Mouse (Mus musculus) kidney, postnatal 14 days (tissue): ENCODE measurements at regions not wholly inside any gene's neighbourhood (a gene's known extent, or its start where the extent isn't known, plus 50 kb on each side); places are given as distances from the start of the nearest gene placed in this dataset.

Experiments used
- DNase-seq: peaks from one replicate; pipeline ENCODE4 v3.0.0; 2022; ENCODE audit warnings: mixed read lengths

DNA sequence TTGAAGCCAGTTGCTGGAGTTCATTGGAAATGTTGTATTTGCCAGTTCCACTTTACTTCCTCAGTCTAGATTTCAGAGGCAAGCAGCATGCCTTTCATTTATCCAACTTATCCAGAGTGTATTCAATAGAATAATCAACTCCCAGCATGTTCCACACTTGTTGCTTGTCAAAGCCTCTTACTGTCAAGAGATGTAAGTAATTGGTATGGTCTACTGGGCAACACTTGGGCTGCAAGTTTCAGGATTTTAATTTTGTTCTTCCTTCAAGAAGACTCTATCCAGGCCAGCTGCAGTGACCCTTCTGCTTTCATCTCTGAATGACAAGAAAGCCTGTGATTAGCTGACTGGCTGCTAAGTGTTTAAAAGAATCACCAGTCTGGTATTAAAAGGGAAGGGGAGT is 3131.6 kb upstream of the Lrrc6 start:
- no peak for DNase-seq

DNA sequence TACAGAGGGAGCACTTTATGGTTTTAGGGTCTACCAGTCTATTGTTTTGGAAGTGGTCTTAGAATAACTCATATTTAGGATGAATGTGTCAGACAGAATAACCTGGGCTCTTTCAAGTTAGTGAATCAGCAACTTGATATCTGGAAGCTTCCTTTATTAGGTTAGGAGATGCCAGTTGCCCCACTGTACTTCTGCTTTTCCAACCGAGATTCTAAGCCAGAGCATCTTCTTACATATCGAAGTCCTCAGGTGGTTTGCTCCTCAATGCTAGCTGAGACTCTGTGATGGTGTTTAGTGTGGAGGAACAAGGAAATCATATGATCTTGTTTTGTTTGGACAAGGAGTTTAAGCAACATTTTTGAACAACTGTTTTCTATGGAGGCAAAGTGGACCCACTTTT is 3117.3 kb upstream of the Lrrc6 start:
- DNase-seq: no peak

DNA sequence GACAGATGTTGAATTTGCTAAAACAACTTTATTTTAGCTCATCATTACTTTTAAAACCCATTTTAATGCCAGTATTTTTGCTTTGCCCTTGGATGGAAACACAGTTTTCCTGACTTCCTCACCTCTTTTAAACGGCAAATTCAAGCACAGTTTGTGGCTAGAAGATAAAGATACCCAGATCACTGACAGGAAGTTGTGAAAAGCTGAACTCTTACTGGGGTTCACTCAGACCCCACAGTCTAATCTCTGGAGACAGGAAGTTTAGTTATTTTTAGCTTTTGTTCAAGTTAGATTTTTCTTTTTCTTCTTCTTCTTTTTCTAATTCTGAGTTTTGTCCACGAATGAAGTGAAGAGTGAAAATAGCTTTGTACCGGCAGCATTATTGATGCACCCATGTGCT is 3113.3 kb upstream of the Lrrc6 start:
- no peak for DNase-seq

DNA sequence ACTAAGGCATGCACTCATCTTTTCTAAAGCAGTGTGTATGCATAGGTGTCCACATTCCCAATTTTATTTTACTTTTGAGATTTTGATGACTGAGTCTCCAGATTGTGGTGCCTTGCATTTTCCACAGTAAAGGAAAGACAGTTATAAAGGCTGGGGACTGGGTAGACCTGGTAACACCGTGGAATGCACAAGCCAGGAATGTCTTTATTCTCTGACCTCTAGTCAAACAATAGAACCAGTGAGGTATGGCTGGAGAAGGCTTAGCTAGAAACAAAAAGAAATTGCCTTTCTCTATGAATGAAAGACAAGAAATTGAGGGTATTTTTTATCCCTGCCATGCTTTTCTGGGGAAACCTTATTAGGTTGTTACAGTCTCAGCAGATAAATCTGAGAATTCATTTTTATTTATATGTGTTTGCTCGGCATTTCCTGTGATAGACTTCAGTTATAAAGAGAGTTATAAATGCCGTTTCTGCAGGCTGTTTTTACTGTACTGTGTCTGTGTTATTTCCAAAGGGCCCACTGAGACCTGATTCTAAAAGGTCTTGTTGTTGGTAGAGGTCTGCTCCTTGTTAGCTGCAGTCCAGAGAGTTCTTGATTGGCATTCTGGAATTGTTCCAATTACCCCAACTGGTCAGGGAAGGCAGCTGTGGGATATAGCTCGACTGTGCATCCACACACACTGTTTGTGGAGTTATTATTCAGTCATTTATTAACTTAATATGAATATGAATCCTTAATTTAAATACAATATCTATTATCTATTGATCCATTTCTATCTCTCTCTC is 3090.7 kb upstream of the Lrrc6 start:
- DNase-seq: no peak

DNA sequence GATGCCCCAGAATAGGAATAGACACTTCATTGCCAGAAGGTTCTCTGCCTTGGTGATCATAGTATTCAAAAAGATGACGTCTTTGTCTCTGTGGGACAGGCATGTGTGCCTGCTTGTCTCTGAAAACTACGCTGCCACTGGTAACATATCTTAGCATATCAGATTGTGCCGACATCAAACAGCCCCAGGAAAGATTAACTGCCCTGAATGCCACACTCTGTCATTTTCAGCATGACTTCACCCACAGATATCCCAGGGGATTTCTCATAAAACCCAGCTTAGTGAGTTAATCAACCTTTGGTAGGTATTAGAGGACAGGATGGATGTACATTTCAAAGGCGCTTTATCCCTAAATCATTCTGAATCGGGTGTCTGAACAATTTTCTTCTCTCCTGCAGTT is 3087.4 kb upstream of the Lrrc6 start:
- no peak for DNase-seq

DNA sequence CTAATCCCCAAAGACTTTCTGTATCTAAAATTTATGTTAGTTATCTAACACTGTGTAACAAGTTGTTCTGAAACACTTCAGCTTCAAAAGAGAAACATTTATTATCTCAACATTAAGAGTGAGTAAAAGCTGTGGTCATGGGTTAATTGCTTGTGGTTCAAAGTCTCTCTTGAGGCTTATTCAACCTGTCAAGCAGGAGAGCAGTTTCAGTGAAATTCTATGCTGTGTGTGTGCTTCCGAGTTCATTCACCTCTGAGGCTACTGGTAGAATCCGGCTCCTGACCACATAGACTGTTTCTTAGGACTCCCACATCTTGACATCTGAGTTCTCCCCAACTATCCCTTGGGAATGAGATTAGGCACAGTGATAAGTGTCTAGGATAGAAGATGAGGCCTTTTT is 3076.0 kb upstream of the Lrrc6 start:
- DNase-seq: peak; percentile 13

DNA sequence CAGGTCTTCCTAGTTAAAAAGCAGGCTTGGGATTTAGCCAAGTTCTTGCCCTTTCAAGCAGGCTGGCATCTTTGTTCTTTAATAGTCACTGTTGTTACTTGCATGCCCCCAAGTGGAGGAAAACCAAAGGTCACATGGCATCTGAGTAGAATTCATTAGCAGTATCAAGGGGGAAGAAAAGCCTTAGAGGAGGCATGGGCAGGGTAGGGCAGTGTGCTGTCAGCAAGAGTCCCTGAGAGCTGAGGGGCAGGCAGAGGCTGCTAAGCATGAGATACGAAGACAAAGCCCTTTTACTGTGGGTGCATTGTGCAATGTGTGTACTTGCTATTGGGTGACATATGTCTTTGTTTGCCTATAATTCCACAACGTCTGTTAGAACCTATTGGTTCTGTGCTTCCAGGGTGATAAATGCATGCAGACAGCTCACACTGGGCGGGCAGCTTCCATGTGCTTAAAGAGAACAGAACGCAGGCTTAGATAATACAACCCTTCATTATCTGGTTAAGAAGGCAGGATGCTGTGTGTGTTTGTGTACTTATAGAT is 3075.0 kb upstream of the Lrrc6 start:
- peak; percentile 52 for DNase-seq

DNA sequence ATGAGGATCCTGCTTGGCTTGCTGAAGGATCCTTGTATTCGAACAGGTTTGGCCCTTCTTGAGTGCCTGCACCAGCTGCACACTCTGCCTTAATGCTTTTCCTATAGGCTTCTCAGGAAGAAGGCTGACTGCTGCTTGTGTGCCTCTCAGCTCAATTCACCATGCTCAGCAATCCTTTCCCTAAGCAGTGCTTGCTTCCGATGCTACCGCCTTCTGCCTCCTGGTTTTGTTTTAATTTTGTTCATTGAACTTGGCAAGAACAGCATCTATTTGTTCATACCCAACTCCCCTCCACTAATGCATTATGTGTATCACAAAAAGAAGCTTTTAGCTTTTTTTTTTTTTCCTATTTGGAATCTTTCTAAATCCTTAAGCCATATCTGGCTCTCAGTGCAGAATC is 3053.5 kb upstream of the Lrrc6 start:
- DNase-seq: no peak

DNA sequence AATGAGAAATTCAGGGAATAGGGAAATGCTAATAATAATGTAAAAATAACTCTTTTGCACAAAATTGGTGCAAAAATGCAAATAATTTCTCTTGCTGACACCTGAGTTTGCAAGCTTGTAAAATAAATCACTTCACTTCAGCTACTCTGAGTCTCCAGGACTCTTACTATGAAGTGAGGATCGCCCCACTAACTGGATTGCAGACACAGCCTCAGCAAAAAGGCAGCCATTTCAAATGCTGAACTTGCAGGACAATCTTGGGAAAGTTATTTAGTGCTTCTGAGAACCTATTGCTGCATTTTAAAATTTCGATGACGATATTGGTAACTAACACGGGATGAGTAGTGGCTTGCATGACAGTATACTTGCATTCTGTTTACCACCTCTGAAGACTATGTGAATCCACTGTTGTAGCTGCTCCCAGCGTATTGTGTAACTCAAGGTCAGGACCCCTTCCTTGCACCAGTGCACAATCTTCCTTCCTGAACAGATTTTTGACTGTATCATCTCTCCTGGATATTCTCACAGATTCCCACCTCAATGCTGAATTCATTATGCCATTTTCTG is 3051.4 kb upstream of the Lrrc6 start:
- DNase-seq: peak; percentile 2

DNA sequence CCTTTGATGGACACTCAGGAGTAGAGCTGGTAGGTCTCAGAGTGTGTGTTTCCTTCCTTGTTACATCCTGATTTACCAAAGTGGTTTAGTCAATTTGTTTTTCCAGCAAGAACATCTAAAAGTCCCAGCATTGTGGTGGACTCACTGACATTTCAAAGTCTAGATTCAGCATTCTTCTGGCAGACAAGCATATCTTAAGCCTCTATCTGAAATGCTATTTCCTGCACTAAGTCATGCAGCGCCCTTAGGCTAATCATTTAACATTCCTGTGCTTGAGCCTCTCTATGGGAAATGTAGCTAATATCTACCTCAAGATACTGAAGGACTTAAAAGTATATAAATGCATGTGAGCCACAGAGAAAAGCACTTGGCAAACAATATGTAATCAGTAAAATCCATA is 3050.3 kb upstream of the Lrrc6 start:
- DNase-seq: peak; percentile 1

DNA sequence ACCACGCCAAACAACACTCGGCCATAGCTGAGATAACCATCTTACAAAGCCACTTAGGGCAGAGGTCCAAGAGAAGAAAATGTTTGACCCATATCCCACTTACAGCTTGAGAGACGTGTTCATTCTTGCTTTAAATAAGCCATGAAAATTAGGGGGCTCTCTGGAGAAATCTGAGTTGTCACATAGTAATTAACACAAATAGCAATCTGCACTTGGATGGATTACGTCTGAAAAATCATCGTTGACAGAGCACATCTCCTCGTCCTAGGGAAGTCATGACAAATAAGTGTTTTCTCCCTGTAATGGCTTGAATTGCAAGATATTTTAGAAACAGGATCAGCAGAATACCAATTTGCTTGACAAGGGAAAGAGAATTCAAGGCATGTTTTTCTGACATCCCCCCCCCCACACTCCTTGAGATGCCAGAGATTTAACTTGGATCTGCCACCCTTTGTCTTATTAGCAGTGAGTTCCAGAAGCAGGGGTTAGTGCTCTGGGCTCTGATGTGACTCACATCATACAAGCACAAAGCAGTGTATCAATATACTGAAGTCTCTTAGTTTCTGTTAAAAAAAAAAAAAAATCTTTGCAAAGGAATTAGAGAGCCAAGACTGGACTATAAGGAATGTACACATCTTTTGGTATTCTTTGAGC is 3025.9 kb upstream of the Lrrc6 start:
- DNase-seq: no peak

DNA sequence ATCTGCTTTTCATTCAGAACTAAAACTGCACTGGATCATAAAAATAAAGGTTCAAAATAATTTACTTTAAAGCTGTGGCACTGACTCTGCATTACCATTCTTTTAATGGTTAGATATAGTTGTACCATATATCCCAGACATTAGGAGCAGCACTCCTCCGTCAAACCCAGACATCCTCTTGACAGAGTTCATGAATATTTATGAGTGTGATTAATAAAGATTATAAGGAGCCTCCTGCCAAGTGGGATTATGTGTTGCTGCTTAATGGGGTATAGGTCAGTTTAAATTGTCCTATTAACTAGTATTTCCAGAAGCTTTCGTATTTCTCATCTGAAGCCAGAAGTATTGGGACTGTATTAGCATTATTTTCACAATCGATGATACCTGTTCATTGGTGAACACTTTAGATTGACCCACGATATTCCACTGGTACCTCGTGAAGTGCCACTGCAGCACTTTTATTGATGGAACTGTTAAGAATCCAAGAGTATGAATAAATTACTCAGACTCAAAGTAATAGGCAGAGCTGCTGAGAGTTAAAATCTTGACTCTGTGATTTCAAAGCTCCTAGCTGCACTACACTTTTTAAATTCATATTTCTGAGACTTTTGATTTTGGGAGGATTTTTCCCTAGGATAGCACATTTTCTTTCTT is 2983.8 kb upstream of the Lrrc6 start:
- DNase-seq: no peak

DNA sequence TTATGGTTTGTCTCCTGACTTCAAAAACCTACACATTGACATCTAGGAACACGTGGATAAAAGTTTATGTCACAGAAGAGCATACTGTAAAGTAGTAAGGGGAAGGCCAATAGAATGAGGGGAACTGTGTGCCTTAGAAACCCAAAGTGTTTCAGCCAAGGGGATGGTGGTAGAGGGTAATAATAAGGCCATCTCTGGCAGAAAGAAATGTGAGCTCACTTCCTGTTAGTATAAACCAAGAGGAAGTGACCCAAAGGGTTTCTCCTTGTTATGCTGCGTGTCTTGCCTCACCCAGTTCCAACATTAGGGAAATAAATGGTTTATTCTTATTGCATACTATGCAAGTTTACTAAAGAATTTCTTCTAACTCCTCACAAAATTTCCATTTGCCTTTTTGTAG is 2982.4 kb upstream of the Lrrc6 start:
- DNase-seq: no peak

DNA sequence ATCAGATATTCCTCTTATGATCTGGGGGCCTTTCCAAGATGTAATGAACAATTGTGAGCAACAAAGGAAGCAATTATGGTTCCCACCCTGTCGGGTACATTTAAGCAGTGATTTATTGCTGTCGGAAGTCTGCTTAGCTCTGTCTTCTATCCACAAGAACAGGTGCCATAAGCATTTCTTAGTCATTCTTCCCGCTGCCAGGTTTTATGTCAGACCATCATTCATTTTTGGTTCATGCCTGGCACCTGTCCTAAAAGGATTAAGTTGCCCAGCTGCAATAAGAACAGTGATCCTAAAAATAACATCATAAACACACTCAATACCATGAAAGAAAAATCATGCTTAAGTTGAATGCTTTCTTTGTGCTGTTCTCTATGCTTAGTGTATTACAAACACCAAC is 2980.4 kb upstream of the Lrrc6 start:
- DNase-seq: no peak

DNA sequence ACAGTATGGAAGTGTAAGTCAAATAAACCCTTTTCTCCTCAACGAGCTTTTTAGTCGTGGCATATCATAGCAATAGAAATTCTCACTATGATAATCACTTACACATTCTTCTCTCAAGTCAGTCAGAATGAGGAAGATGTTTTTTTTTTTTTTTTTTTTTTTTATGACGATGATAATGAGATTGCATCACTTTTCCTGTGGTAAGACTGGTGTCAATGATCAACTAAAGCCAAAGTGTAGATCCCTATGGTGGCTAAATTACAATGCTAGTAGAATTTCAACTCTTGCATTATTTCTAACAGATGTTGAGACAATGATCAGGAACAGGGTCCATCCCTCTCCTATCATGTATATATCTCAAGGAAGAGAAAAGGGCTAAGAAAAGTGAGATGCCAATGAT is 2976.3 kb upstream of the Lrrc6 start:
- no peak for DNase-seq

DNA sequence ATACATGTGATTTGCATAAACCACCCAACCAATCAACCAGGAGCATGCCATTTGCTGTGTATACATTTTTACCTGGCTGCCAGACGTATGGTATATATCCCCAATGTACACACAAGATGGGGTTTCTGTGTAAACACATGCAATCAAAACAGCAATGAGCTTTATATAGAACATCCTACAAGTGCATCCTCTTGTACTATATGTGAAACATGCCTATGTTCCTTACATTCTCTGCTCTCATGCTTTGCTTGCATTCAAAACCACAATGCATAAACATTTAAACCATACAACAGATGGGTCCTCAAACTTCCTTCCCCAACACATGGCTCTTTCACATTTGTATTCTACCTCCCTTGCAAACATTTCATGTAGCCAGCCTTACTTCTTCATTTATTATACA is 2968.9 kb upstream of the Lrrc6 start:
- DNase-seq: no peak

DNA sequence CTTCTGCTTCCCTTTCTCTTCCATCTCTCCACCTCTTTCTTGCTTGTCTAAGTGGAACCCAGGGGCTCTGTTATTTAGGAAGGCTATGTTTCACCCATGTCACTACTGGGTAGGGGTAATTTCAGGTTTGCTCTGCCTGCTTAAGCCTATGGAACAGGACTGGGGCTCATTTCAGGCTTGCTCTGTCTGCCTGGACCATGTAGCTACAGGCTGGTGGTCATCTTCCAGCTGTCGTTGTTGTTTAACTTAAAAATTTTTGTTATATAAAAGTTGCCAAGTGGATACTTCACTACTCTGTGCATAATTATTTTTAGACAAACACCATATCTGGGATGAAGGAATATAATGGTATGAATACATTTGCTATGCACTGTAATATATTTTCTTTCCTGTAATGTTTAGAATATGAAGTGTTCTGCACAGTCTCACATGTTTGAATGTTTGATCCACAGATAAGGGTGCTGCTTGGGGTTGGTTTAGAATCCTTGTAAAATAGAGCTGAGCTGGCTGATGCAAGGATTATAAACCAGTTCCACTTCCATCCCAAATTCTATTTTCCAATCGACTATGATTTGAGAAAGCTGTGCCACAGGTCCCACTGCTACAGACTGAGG is 2960.0 kb upstream of the Lrrc6 start:
- no peak for DNase-seq

DNA sequence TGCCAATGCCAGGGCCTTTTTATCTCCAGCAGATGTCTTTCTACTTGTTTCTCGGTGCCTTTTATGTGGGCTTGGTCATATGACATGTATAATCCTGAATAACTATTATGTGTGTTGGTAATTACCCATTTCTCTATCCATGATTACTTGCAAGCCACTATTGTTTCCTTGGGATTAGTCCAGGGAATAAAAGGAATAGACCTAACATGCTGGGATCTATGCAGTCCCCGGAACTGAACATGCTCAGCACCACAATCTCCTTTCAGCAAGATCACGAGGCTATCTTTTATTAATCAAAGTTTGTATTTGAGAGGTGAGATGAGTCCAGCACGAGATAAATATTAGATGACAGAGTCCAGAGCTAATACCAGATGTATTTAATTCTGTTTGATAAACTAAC is 2956.8 kb upstream of the Lrrc6 start:
- no peak for DNase-seq

DNA sequence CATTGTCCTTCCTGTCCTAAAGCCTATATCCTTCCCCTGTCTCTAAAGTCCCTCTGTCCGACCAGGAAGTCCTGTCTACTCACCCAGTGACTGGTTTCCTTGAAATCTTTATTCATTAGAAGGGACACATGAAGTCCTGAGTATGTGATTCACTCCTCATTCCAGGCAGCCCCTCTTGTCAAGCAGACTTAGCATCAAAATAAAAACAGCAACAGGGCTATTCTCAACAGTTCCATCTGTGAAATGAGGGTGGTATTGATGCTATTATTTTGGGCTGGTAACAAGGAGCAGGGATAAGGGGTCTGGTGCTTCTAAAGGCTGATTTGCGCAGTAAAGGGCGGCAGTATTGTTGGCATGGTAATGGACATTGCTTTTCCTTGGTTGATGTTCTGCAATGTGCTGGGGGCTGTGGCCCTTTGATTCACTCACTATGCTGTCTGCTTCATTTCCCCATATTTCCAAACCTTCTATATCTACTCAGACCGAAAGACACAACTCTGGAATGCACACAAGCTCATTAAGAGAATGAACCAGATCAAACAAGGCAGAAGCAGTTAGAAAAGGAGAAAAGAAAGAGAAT is 2955.6 kb upstream of the Lrrc6 start:
- DNase-seq: no peak

DNA sequence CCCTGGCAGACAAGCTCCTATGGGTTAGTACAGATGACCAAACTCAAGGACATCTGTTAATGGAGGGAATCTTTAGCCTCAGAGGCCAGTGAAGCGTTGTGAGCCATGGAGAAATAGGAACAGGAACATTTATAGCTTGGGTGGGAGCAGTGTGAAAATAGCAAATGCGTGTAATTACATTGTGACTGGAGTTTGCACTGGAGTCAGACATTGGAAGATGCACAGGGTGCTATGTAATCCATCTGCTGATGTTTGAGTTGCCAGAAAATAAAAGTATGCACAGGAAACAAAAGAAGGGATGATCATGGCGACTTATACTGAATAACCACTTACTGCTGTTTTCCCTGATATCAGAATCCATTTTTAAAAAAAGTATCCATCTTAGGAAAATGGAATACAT is 2940.3 kb upstream of the Lrrc6 start:
- no peak for DNase-seq

DNA sequence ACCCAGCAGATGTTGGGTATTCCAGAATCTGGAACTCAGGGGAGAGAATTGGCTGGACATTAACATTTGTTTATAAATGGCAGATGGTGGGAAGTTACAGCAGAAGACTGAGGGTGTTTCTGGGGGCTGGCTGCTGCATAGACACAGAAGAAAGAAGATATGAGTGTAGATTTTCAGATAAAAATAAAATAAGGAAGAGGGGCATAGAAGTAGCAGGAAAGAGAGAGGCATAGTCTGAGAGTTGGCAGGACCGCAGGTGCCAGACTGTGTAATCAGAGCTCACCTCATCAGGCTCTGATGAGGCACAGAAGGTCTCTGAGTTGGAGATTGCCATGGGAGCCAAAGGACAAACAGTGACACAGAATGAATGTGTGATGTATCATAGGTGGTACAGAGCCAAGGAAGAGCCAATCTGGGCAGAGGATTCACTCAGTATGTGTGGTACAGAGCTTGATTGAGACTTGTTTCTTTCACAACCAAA is 2912.9 kb upstream of the Lrrc6 start:
- no peak for DNase-seq

DNA sequence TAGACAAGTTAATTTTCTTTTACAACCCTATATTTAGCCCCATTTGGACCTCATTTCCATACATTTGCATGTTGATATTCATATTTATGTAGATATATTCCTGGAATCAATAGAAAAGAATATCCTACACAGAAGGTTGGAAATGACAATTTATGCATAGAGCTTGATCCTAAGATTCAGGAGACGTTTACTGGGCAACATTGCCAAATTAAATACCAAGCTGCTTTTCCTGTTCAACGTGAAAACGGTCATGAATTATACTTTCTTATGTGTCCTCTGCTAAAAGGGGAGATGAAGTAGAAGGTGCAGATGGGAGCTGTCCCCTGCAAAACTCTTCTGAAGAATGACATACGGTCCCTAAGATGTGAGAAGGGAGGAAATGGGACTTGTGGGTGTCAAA is 2888.9 kb upstream of the Lrrc6 start:
- no peak for DNase-seq

DNA sequence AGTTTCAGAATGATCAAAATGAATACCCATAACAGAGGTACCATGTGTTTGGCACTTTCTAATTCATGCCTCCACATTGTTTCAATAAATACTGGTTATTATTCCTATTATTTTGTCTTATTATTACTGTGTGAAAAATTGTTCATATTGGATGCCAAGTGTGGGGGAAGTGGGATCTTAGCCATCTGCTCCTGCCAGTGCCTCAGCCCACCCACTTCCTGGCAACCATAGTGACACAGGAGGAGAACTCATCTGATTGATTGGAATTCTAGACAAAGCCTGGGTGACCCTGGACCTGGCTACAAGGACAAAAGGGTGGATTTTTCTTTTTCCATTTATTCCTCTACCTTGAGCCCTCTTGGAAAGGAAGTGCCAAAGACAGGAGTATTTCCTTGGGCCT is 2886.8 kb upstream of the Lrrc6 start:
- DNase-seq: no peak
